ENCODE assay signal across 17 mouse cellular contexts in genomic region chr8:97701706-97702105, GRCm38 (mm10).
"Had no signal": no experiment of that assay in that cellular context is flagged by ENCODE, and none has a peak within 500 bp of the region (broad histone marks: within the 10 kb centered on the region; RNA-seq: fewer than 3 reads in every experiment).

No protein-coding gene starts in this region.

- H3K4me3 ChIP-seq: intestine, embryonic 15.5 days; limb, embryonic 10.5 days; liver, embryonic 15.5 days; megakaryocyte, embryonic 14.5 days; midbrain, embryonic 12.5 days; neural tube, embryonic 13.5 days had no signal

- H3K9me3 ChIP-seq: intestine, embryonic 15.5 days; limb, embryonic 10.5 days; liver, embryonic 15.5 days; megakaryocyte, embryonic 14.5 days; midbrain, embryonic 12.5 days; neural tube, embryonic 13.5 days had no signal

- H3K9ac ChIP-seq: intestine, embryonic 15.5 days; liver, embryonic 15.5 days; midbrain, embryonic 12.5 days; neural tube, embryonic 13.5 days had no signal

- ATAC-seq: intestine, embryonic 15.5 days had no signal

- H3K4me1 ChIP-seq: intestine, embryonic 15.5 days; limb, embryonic 10.5 days; liver, embryonic 15.5 days; megakaryocyte, embryonic 14.5 days; midbrain, embryonic 12.5 days; neural tube, embryonic 13.5 days had no signal

- H3K36me3 ChIP-seq: intestine, embryonic 15.5 days; limb, embryonic 10.5 days; liver, embryonic 15.5 days; midbrain, embryonic 12.5 days; neural tube, embryonic 13.5 days had no signal

- H3K27me3 ChIP-seq: intestine, embryonic 15.5 days; liver, embryonic 15.5 days; megakaryocyte, embryonic 14.5 days; midbrain, embryonic 12.5 days; neural tube, embryonic 13.5 days had no signal

- DNase-seq: kidney, adult 18-20 months; kidney, postnatal 10 days; kidney, postnatal 4 days; lung, adult 2 months; lung, postnatal 14 days; retina, postnatal 1 day; spleen, adult 18-20 months; thymus, adult 2 months; thymus, postnatal 25 days had no signal

- H3K4me2 ChIP-seq: intestine, embryonic 15.5 days; liver, embryonic 11.5 days; liver, embryonic 15.5 days; midbrain, embryonic 12.5 days; neural tube, embryonic 13.5 days had no signal

- H3K27ac ChIP-seq: intestine, embryonic 15.5 days; limb, embryonic 10.5 days; liver, embryonic 15.5 days; macrophage; midbrain, embryonic 12.5 days; neural tube, embryonic 13.5 days had no signal
